Mouse (Mus musculus): ENCODE data around the gene Klf2.

DNA sequence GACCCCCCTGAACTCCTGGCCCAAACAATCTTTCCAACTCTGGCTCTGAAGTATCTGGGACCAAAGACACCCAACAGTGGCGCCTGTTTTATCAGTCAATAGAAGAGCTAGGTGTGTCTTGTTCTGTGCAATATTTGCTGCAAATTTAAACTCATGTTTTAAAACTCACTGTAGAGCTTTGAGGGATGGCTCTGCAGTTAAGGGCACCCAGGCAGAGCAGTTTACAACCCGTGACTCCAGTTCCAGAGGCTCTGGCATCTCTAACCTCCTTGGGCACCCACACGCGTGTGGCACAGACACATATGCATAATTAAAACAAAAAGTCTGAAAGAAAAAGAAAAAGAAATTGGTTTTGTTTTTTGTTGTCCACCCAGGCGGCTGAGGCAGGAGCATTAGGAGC lies 17.3 kb upstream of the Klf2 start:
- no peak for TF ChIP-seq CTCF (IDR thresholded peaks at IDR 0.05; ENCODE audit: low read depth)
- no peak for TF ChIP-seq EP300 (optimal IDR thresholded peaks at IDR 0.05)
